Mouse (Mus musculus) G1E (cell line): ENCODE results near the gene Sbno2.

Experiments
- CTCF ChIP-seq: IDR thresholded peaks from 2 replicates; pipeline ENCODE4 v1.5.1; 2012; ENCODE audit warnings: low read depth, low read length, inconsistent platforms, mixed read lengths
- GATA1 ChIP-seq: IDR thresholded peaks from 2 replicates; pipeline ENCODE4 v1.6.1; 2012; ENCODE audit warnings: borderline replicate concordance, low read length, inconsistent platforms, mixed read lengths
- GATA2 ChIP-seq: IDR thresholded peaks from 2 replicates; pipeline ENCODE4 v1.6.1; 2012; ENCODE audit warnings: low read depth, low read length, inconsistent platforms, borderline replicate concordance
- POLR2AphosphoS5 ChIP-seq: IDR thresholded peaks from 2 replicates; pipeline ENCODE4 v1.6.1; 2012; ENCODE audit warnings: low read depth, low read length, inconsistent platforms; ENCODE audit not compliant: insufficient replicate concordance
- TAL1 ChIP-seq: conservative IDR thresholded peaks from 2 replicates; pipeline ENCODE4 v1.6.1; 2012; ENCODE audit warnings: low read depth, low read length, inconsistent platforms, mixed read lengths

- no peak for TF ChIP-seq CTCF
- no peak for TF ChIP-seq POLR2AphosphoS5
- TF ChIP-seq GATA1: no peak
- TF ChIP-seq TAL1: no peak
- TF ChIP-seq GATA2: no peak
Measured at GRCm38 (mm10) chr10:80151211-80152034, 46.1 kb upstream of the Sbno2 start.
